Mouse (Mus musculus): ENCODE data around the gene Rai2.
"Not testable (repeated sequence)": the region's sequence is repeated elsewhere in the genome, so short reads cannot be mapped to it uniquely, and the experiment has no call there.

Gene Rai2

GRCm38 (mm10) chrX:161716865-161717763 is at the start of gene Rai2:
TSS of gene Rai2 (plus strand) at chrX:161717069.
- no peak for DNase-seq (ENCODE audit: low spot score)

GRCm38 (mm10) chrX:161689336-161689735 is 27.5 kb upstream of the Rai2 start:
- no peak for DNase-seq (ENCODE audit: low spot score)

GRCm38 (mm10) chrX:161716503-161716864 is 385 bp upstream of the Rai2 start:
- no peak for DNase-seq (ENCODE audit: low spot score)

- DNase-seq (ENCODE audit: low spot score) = no peak
Measured at GRCm38 (mm10) chrX:161717764-161718382, 1.0 kb downstream of the Rai2 start.

- no peak for DNase-seq (ENCODE audit: low spot score)
Measured at GRCm38 (mm10) chrX:161718548-161718947, 1.7 kb downstream of the Rai2 start.

GRCm38 (mm10) chrX:161721082-161721481 is 4.2 kb downstream of the Rai2 start:
- DNase-seq (ENCODE audit: low spot score) = no peak

- no peak for DNase-seq (ENCODE audit: low spot score)
Measured at GRCm38 (mm10) chrX:161723391-161723808, 6.5 kb downstream of the Rai2 start.

GRCm38 (mm10) chrX:161726257-161726656 is 9.4 kb downstream of the Rai2 start:
- DNase-seq (ENCODE audit: low spot score) = no peak

- DNase-seq (ENCODE audit: low spot score) = no peak
Measured at GRCm38 (mm10) chrX:161728507-161728906, 11.6 kb downstream of the Rai2 start.

GRCm38 (mm10) chrX:161730026-161730425 is 13.2 kb downstream of the Rai2 start:
- DNase-seq (ENCODE audit: low spot score) = no peak

GRCm38 (mm10) chrX:161731859-161732258 is 15.0 kb downstream of the Rai2 start:
- DNase-seq (ENCODE audit: low spot score) = no peak

GRCm38 (mm10) chrX:161733581-161734309 is 16.9 kb downstream of the Rai2 start:
- DNase-seq (ENCODE audit: low spot score) = no peak

- DNase-seq (ENCODE audit: low spot score) = no peak
Measured at GRCm38 (mm10) chrX:161734310-161734676, 17.4 kb downstream of the Rai2 start.

- DNase-seq (ENCODE audit: low spot score) = no peak
Measured at GRCm38 (mm10) chrX:161739374-161739773, 22.5 kb downstream of the Rai2 start.

GRCm38 (mm10) chrX:161743080-161743479 is 26.2 kb downstream of the Rai2 start:
- DNase-seq (ENCODE audit: low spot score) = no peak

GRCm38 (mm10) chrX:161745296-161745695 is 28.4 kb downstream of the Rai2 start:
- DNase-seq (ENCODE audit: low spot score) = no peak

- no peak for DNase-seq (ENCODE audit: low spot score)
Measured at GRCm38 (mm10) chrX:161747337-161747736, 30.5 kb downstream of the Rai2 start.

- DNase-seq (ENCODE audit: low spot score) = no peak
Measured at GRCm38 (mm10) chrX:161753514-161753913, 36.6 kb downstream of the Rai2 start.

- peak; percentile 44 for DNase-seq (ENCODE audit: low spot score)
Measured at GRCm38 (mm10) chrX:161776321-161776962, 59.6 kb downstream of the Rai2 start.

- DNase-seq (ENCODE audit: low spot score) = peak; percentile 56
Measured at GRCm38 (mm10) chrX:161780321-161781034, 63.6 kb downstream of the Rai2 start.

GRCm38 (mm10) chrX:161790182-161790581 is 73.3 kb downstream of the Rai2 start:
- no peak for DNase-seq (ENCODE audit: low spot score)

GRCm38 (mm10) chrX:161826186-161826585 is 109.3 kb downstream of the Rai2 start:
- not testable (repeated sequence) for DNase-seq (ENCODE audit: low spot score)

All from left cerebral cortex, adult 11 months (tissue).